Mouse (Mus musculus): ENCODE data around the gene Cdrt4. TPM values are rescaled to one million over a fixed set of nuclear protein-coding genes. Genes with fewer than 3 reads are reported as not detected.

Gene Cdrt4
- total RNA-seq, 2 experiments from 2014 or later, result not detected

- intact Hi-C loops (cut with DNase I), result no loop called here
- DNase-seq (ENCODE audit: low spot score in 2 of 2), result no peak
Observed at GRCm38 (mm10) chr11:62934795-62935514, 16.0 kb upstream of the Cdrt4 start.

DNA sequence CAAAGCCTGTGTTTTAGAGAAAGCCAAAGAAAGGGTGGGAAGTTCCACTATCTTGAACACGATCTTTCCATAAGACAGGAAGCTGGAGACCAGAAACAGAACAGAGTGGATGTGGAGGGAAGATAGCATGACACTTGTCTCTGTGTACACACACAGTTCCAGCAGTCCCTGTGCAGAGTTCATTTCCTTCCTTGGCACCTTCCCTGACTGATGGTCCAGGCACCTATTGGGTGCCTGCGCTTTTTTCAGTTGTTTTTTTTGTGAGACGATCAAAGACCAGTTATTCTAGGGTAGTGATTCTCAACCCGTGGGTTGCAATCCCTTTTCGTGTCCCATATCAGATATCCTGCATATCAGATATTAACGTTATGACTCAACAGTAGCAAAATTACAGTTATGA lies 13.0 kb upstream of the Cdrt4 start:
- intact Hi-C loops (cut with DNase I), result no loop called here
- DNase-seq (ENCODE audit: low spot score in 2 of 2), result no peak

GRCm38 (mm10) chr11:62938921-62939320 lies 12.1 kb upstream of the Cdrt4 start:
- intact Hi-C loops (cut with DNase I), result no loop called here
- DNase-seq (ENCODE audit: low spot score in 2 of 2), result no peak

DNA sequence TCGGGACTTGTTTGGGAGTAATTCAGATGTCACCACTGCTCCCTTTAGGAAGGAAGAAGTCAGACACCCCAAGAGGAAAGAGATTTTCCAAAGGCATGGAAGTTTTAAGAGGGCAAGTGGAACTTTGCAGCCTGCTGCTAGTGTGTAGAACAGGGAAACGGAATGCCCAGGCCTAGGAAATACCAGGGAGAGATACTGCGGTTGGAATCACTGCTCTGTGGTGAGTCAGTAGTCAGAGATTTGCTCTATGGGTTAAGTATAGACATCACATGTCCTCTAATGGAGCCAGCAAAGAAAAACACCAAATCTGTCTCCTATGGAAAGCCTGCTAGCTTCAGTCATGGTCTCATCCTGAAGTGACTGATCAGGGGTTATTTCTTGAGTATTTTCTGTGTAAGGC lies 10.8 kb upstream of the Cdrt4 start:
- DNase-seq (ENCODE audit: low spot score in 2 of 2), result no peak
- intact Hi-C loops (cut with DNase I), result no loop called here

DNA sequence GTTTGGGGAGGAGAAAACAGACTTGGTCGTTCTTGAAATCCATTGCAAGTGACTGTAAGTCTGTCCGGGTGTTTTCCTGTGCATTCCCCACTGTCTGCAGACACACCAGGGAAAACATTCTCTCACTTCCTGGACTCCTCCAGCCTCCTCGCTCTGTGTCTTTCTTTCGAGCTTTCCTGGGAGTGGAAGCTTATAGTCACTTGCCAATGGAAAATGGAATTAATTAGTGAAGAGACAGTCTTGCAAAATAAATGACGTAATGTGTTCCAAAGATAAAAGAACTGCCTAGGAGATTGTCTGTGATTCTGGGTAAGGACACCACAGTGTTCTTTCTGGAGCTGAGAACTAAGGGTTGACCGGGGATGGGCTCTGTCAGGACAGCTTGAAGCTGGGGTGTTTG lies 7.5 kb upstream of the Cdrt4 start:
- intact Hi-C loops (cut with DNase I), result no loop called here
- no peak for DNase-seq (ENCODE audit: low spot score in 2 of 2)

DNA sequence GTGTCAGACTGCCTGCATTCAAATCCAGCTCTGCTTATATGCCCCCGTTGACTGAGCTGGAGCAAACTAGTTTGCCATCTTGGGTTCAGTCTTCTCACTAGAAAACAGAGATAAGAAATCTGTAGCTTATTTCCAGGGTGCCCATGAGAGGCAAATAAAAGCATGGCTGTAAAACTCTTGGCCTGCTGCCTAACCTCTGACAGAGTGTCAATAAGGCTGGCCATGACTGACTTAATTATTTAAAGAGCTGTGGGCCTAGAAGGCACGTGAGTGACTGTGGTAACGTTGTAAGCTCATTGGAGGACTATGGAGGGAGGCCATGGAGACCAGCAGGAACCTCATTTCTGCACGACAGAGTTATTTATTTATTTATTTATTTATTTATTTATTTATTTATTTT lies 5.5 kb upstream of the Cdrt4 start:
- intact Hi-C loops (cut with DNase I), result no loop called here
- DNase-seq (ENCODE audit: low spot score in 2 of 2), result no peak

DNA sequence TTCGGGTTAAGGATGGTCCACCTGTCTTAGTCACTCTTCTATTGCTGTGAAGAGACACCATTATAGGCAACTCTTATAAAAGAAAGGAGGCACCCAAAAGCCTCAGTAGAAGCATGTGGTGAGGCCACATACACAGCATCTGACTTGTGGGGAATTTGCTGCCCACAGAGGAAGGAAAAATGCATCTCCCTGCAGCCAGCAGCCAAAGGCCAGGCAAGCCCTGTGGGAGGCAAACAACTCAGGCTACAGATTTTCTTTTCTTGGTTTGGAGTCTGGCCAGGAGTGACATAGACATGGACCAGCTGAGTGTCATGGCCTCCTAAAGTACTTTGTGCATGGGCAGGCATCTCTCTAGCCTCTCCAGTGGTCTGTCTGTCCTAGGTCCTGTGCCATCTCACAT lies 1.4 kb upstream of the Cdrt4 start:
- intact Hi-C loops (cut with DNase I), result no loop called here

GRCm38 (mm10) chr11:62954766-62955165 lies 3.8 kb downstream of the Cdrt4 start:
- intact Hi-C loops (cut with DNase I), result no loop called here
- no peak for DNase-seq (ENCODE audit: low spot score in 2 of 2)

More for the DNA sequence above, 1.4 kb upstream of the Cdrt4 start:
- no peak for DNase-seq (ENCODE audit: low spot score in 2 of 2)

DNA sequence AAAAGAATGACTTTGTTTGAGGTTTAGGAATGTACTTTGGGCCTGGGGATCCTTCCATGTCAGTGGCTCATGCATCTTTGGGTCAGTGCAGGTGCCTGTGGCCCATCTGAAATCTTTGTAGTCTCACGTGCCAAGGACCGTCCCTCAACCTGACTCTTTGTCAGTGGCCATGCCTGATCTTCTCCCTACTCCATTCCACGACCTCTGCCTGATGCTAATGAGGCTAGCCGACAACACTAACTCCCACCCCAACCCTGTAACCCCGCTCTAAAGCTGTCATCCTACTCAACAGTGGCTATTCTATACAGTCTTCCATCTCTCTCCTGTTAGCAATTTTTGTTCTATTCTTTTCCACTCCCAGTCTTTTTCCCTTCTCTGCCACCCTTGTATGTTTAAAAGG lies 4.2 kb downstream of the Cdrt4 start:
- no peak for DNase-seq (ENCODE audit: low spot score in 2 of 2)

GRCm38 (mm10) chr11:62955776-62956175 lies 4.8 kb downstream of the Cdrt4 start:
- no peak for DNase-seq (ENCODE audit: low spot score in 2 of 2)
- intact Hi-C loops (cut with DNase I), result no loop called here

More for the DNA sequence above, 4.2 kb downstream of the Cdrt4 start:
- intact Hi-C loops (cut with DNase I), result no loop called here

DNA sequence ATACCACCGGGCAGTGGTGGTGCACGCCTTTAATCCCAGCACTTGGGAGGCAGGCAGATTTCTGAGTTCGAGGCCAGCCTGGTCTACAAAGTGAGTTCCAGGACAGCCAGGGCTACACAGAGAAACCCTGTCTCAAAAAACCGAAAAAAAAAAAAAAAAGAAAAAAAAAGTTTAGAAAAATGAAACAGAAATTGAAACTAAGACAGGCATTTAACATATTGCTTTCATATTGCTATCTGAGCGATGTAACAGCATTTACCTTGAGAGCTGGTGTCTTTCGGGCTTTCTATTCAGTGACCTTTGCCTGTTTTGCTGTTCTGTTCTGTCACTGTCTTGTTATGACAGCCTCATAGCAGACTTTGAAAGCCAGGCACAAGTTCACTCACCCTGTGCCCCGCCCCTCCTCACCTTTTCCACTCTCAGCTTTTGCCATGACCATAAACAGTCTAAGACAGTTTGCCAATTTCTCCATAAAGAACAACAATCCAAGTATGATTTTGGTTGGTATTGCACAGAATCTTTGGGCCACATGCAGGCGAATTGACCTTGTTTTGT lies 6.7 kb downstream of the Cdrt4 start:
- no peak for DNase-seq (ENCODE audit: low spot score in 2 of 2)
- intact Hi-C loops (cut with DNase I), result no loop called here

DNA sequence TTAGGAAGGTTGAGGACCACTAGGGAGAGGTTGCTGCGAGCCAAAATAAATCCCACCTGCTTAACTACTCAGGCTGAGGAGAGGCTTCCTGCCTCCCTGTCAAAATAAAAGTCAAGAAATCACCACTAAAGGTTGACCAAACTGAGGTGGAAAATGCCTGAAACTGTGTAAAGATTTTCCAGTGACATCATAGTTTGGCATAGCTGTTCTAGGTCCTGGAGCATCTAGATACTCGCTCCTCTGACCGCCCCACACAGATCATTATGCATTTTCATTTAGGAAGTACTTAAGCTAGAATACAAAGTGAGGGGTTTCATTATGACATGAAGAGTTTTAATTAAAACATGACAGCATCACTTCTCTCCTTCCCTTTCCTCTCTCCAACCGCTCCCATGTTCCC lies 12.3 kb downstream of the Cdrt4 start:
- no peak for DNase-seq (ENCODE audit: low spot score in 2 of 2)
- intact Hi-C loops (cut with DNase I), result no loop called here

GRCm38 (mm10) chr11:62966424-62966764 lies 15.4 kb downstream of the Cdrt4 start:
- intact Hi-C loops (cut with DNase I), result no loop called here
- no peak for DNase-seq (ENCODE audit: low spot score in 2 of 2)

GRCm38 (mm10) chr11:62966765-62967633 lies 16.0 kb downstream of the Cdrt4 start:
- DNase-seq (ENCODE audit: low spot score in 2 of 2), result peak; percentile 14 to 52
- intact Hi-C loops (cut with DNase I), result no loop called here

- DNase-seq (ENCODE audit: low spot score in 2 of 2), result no peak
- intact Hi-C loops (cut with DNase I), result no loop called here
Observed at GRCm38 (mm10) chr11:62977176-62977575, 26.2 kb downstream of the Cdrt4 start.

GRCm38 (mm10) chr11:62978886-62979285 lies 27.9 kb downstream of the Cdrt4 start:
- no peak for DNase-seq (ENCODE audit: low spot score in 2 of 2)
- intact Hi-C loops (cut with DNase I), result no loop called here

GRCm38 (mm10) chr11:62981729-62982128 lies 30.7 kb downstream of the Cdrt4 start:
- intact Hi-C loops (cut with DNase I), result no loop called here
- no peak for DNase-seq (ENCODE audit: low spot score in 2 of 2)

DNA sequence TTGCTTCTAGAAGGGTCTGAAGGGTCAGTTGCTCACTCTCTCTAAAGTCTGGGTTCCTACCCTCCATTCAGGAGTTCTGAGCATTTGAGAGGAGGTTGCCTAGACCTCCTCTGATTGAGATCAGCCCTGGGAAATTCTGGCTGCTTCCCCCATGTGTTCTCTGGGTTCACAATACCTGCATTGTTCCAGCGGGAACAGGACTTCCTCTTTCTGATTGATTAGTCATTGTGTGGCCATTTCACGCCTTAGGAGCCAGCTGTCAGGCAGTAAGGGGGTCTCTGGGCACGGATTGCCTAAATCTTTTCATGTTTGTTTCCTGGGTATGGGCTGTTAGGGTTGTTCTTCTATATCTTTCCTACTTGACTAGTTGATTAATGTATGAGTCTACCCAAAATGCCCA lies 32.8 kb downstream of the Cdrt4 start:
- DNase-seq (ENCODE audit: low spot score in 2 of 2), result no peak
- intact Hi-C loops (cut with DNase I), result no loop called here

- intact Hi-C loops (cut with DNase I), result no loop called here
- no peak for DNase-seq (ENCODE audit: low spot score in 2 of 2)
Observed at GRCm38 (mm10) chr11:62984365-62984764, 33.4 kb downstream of the Cdrt4 start.

DNA sequence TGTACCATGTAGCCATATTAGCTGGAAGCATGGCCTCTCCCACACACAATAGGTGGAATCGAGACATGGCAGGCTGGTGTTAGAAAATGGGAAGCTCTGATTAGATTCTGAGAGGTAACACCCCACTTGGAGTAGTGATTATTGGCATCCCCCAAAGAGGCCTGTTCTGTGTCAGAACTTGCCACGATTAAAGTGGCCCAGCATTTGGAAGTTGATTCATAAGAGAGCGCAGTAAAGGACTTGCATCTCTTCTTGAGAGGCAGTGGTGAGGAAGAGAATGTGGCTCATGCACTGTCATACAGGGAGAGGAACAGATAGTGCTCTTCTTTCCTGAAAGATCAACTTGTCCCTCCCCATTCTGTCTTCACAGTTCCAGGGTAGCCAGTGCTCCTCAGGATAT lies 34.1 kb downstream of the Cdrt4 start:
- DNase-seq (ENCODE audit: low spot score in 2 of 2), result no peak
- intact Hi-C loops (cut with DNase I), result no loop called here

- no peak for DNase-seq (ENCODE audit: low spot score in 2 of 2)
- intact Hi-C loops (cut with DNase I), result no loop called here
Observed at GRCm38 (mm10) chr11:62986578-62986977, 35.6 kb downstream of the Cdrt4 start.
